Mouse (Mus musculus): Measurements from ENCODE around the gene Fat1. TPM values are rescaled to one million over a fixed set of nuclear protein-coding genes. Genes with fewer than 3 reads are reported as not detected.

Gene Fat1
- total and polyA plus RNA-seq, 2 experiments from 2014 or later: 10.5 to 89.5 TPM

GRCm38 (mm10) chr8:44998275-44998674 is 63.0 kb downstream of the Fat1 start:
- peaks cover 17% of the 10 kb centered on the region; the same call in 1 of the 2 replicates for H3K4me1 ChIP-seq (ENCODE audit: insufficient read depth, low read length)
- WGBS: 27% methylated on average over 9 of the region's 9 CpGs
- no peak overlapping the region for H3K9ac ChIP-seq (replicated peaks; ENCODE audit: low read length)
- H3K27me3 ChIP-seq (ENCODE audit: insufficient read depth, low read length): no peaks in the 10 kb centered on the region
- peak overlapping the region; percentile 7 for H3K4me3 ChIP-seq (ENCODE audit: low read length)
- ATAC-seq (no peak), DNase-seq (ENCODE audit: low spot score) (no peak)
- peak overlapping the region; percentile 47 for H3K4me2 ChIP-seq (ENCODE audit: low read depth, low read length)
- no peak for TF ChIP-seq CTCF (IDR thresholded peaks at IDR 0.05; ENCODE audit: low read depth)
- H3K27ac ChIP-seq: peak overlapping the region; percentile 82
- H3K9me3 ChIP-seq (ENCODE audit: low read length): no peaks in the 10 kb centered on the region
- H3K36me3 ChIP-seq (ENCODE audit: insufficient read depth, low read length): no peaks in the 10 kb centered on the region

DNA sequence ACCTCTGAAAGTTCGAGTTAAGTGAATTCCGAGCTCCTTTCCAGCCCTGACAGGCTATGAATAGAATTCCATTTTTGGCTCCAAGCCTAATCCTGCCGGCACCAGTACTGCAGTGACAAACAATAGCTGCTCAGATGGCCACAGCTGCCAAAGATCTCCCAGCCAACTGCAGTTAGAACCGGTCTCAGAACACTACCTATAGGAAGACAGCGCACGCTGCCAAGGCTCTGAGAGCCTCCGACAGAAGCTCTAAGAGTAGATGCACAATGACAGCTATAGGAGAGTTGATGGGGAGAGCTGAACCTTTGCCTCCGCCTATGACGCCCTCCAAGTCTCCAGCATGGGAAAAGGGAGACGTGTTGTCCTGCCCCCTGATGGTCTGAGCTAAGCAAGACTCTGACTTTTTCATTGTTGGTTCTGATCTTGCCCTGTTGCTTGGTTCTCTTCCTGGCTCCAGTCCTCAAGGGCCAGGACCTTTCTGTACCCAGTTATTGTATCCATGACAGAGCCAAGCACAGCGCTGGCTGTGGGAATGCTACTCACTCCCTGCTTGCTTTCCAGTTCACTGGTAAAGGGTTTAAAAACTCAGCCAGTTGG is 63.5 kb downstream of the Fat1 start:
- no peak overlapping the region for H3K9ac ChIP-seq (replicated peaks; ENCODE audit: low read length)
- 10% methylated on average over 11 of the region's 11 CpGs for WGBS
- H3K36me3 ChIP-seq (ENCODE audit: insufficient read depth, low read length): no peaks in the 10 kb centered on the region
- peak overlapping the region; percentile 7 for H3K4me3 ChIP-seq (ENCODE audit: low read length)
- no peaks in the 10 kb centered on the region for H3K9me3 ChIP-seq (ENCODE audit: low read length)
- H3K27me3 ChIP-seq (ENCODE audit: insufficient read depth, low read length): no peaks in the 10 kb centered on the region
- peak overlapping the region; percentile 82 for H3K27ac ChIP-seq
- DNase-seq (ENCODE audit: low spot score): peak; percentile 93
- TF ChIP-seq CTCF (IDR thresholded peaks at IDR 0.05; ENCODE audit: low read depth): peak; percentile 62
- H3K4me2 ChIP-seq (ENCODE audit: low read depth, low read length): peak overlapping the region; percentile 47
- ATAC-seq: peak; percentile 95
- peaks cover 17% of the 10 kb centered on the region; the same call in 1 of the 2 replicates for H3K4me1 ChIP-seq (ENCODE audit: insufficient read depth, low read length)

- H3K4me1 ChIP-seq (ENCODE audit: insufficient read depth, low read length): 0 out of 2 replicates have a peak, but pooled peaks cover 4% of the 10 kb centered on the region
- H3K4me2 ChIP-seq (ENCODE audit: low read depth, low read length): no peak overlapping the region
- H3K9ac ChIP-seq (replicated peaks; ENCODE audit: low read length): no peak overlapping the region
- no peaks in the 10 kb centered on the region for H3K36me3 ChIP-seq (ENCODE audit: insufficient read depth, low read length)
- H3K27me3 ChIP-seq (ENCODE audit: insufficient read depth, low read length): no peaks in the 10 kb centered on the region
- DNase-seq (ENCODE audit: low spot score): no peak
- no peak for TF ChIP-seq CTCF (IDR thresholded peaks at IDR 0.05; ENCODE audit: low read depth)
- H3K9me3 ChIP-seq (ENCODE audit: low read length): no peaks in the 10 kb centered on the region
- no peak overlapping the region for H3K4me3 ChIP-seq (ENCODE audit: low read length)
- no peak overlapping the region for H3K27ac ChIP-seq
- WGBS: 61% methylated on average over 8 of the region's 8 CpGs
- ATAC-seq: no peak
Observed at GRCm38 (mm10) chr8:45001577-45002197, 66.4 kb downstream of the Fat1 start.

DNA sequence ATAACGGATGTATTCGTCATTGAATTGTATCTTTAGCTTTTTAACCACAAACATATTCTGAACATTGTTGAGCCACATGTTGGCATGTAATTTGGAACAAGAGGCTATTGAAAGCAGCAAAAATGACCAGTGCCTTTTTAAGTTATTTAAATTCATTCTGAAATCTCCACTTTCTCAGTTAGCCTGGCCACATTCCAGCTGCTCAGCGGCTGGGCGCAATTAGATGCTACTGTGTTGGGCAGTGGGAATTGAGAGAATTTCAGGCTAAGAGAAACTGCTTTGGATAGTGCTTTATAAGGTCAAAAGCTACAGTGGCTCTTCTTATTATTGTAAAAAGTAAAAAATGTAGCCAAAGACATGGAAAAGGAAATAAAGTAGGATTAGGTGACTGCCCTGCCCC is 67.4 kb downstream of the Fat1 start:
- Histone ChIP-seq H3K4me1 (ENCODE audit: insufficient read depth, low read length) (no peaks in the 10 kb centered on the region), H3K27ac (no peak overlapping the region), H3K4me2 (ENCODE audit: low read depth, low read length) (no peak overlapping the region), H3K4me3 (ENCODE audit: low read length) (no peak overlapping the region), H3K27me3 (ENCODE audit: insufficient read depth, low read length) (no peaks in the 10 kb centered on the region), H3K9me3 (ENCODE audit: low read length) (no peaks in the 10 kb centered on the region), H3K9ac (replicated peaks; ENCODE audit: low read length) (no peak overlapping the region), H3K36me3 (ENCODE audit: insufficient read depth, low read length) (no peaks in the 10 kb centered on the region)
- ATAC-seq (no peak), DNase-seq (ENCODE audit: low spot score) (peak; percentile 61)
- WGBS: 32% methylated on average over 4 of the region's 4 CpGs
- TF ChIP-seq CTCF (IDR thresholded peaks at IDR 0.05; ENCODE audit: low read depth): no peak

GRCm38 (mm10) chr8:45004021-45004420 is 68.8 kb downstream of the Fat1 start:
- Histone ChIP-seq H3K27me3 (ENCODE audit: insufficient read depth, low read length) (no peaks in the 10 kb centered on the region), H3K9me3 (ENCODE audit: low read length) (no peaks in the 10 kb centered on the region), H3K4me2 (ENCODE audit: low read depth, low read length) (no peak overlapping the region), H3K27ac (no peak overlapping the region), H3K4me1 (ENCODE audit: insufficient read depth, low read length) (no peaks in the 10 kb centered on the region), H3K9ac (replicated peaks; ENCODE audit: low read length) (no peak overlapping the region), H3K4me3 (ENCODE audit: low read length) (no peak overlapping the region), H3K36me3 (ENCODE audit: insufficient read depth, low read length) (no peaks in the 10 kb centered on the region)
- 69% methylated on average over 3 of the region's 3 CpGs for WGBS
- DNase-seq (ENCODE audit: low spot score): no peak
- ATAC-seq: no peak
- TF ChIP-seq CTCF (IDR thresholded peaks at IDR 0.05; ENCODE audit: low read depth): no peak

GRCm38 (mm10) chr8:45010685-45011084 is 75.4 kb downstream of the Fat1 start:
- Histone ChIP-seq H3K4me2 (ENCODE audit: low read depth, low read length) (no peak overlapping the region), H3K27me3 (ENCODE audit: insufficient read depth, low read length) (no peaks in the 10 kb centered on the region), H3K4me1 (ENCODE audit: insufficient read depth, low read length) (no peaks in the 10 kb centered on the region), H3K9ac (replicated peaks; ENCODE audit: low read length) (no peak overlapping the region), H3K27ac (no peak overlapping the region), H3K9me3 (ENCODE audit: low read length) (no peaks in the 10 kb centered on the region), H3K4me3 (ENCODE audit: low read length) (no peak overlapping the region), H3K36me3 (ENCODE audit: insufficient read depth, low read length) (peaks cover 13% of the 10 kb centered on the region; the same call in 1 of the 2 replicates)
- peak; percentile 66 for TF ChIP-seq CTCF (IDR thresholded peaks at IDR 0.05; ENCODE audit: low read depth)
- DNase-seq (ENCODE audit: low spot score): peak; percentile 51
- 29% methylated on average over 4 of the region's 4 CpGs for WGBS
- no peak for ATAC-seq

DNA sequence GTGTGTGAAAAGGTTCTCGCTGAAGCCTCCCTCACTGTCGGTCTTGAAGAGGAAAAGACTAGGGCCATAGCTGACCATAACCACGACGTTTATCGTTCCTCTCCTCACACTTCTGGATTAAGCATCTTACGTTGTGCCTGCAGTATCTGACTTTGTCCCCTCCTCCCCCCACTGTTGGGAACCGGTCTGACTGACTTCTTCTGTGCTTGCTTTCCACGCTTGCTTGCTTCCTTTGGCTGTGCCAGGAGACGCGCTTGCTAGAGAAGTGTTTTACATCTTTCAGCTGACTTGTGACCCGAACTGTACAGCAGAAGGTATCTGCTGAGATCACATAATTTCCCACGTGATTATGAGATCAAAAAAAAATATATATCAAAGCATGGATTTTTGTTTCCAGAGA is 76.5 kb downstream of the Fat1 start:
- TF ChIP-seq CTCF (IDR thresholded peaks at IDR 0.05; ENCODE audit: low read depth): no peak
- DNase-seq (ENCODE audit: low spot score): no peak

More for the DNA sequence above, 76.5 kb downstream of the Fat1 start:
- Histone ChIP-seq H3K27me3 (ENCODE audit: insufficient read depth, low read length) (no peaks in the 10 kb centered on the region), H3K4me3 (ENCODE audit: low read length) (no peak overlapping the region), H3K27ac (no peak overlapping the region), H3K4me2 (ENCODE audit: low read depth, low read length) (no peak overlapping the region), H3K9ac (replicated peaks; ENCODE audit: low read length) (no peak overlapping the region), H3K36me3 (ENCODE audit: insufficient read depth, low read length) (peaks cover 15% of the 10 kb centered on the region; the same call in 1 of the 2 replicates), H3K4me1 (ENCODE audit: insufficient read depth, low read length) (no peaks in the 10 kb centered on the region), H3K9me3 (ENCODE audit: low read length) (no peaks in the 10 kb centered on the region)
- WGBS: 79% methylated on average over 12 of the region's 12 CpGs
- ATAC-seq: no peak
